Mouse (Mus musculus): Measurements from ENCODE around the gene Tmem87b. TPM values are rescaled to one million over a fixed set of nuclear protein-coding genes. Genes with fewer than 3 reads are reported as not detected.

Gene Tmem87b
- total RNA-seq, 2 experiments from 2014 or later = 31.9 to 34.9 TPM

GRCm38 (mm10) chr2:128816916-128817315 is 1.0 kb upstream of the Tmem87b start:
- intact Hi-C loops (cut with DNase I) = loop anchor here (1.0 kb wide), 1 partner anchor 119 kb away; the partner anchor contains the start of gene Mertk
- DNase-seq (ENCODE audit: low spot score in 2 of 2) = no peak

- intact Hi-C loops (cut with DNase I) = loop anchor here (1.0 kb wide), 1 partner anchor 119 kb away; the partner anchor contains the start of gene Mertk
- DNase-seq (ENCODE audit: low spot score in 2 of 2) = no peak
Measured at GRCm38 (mm10) chr2:128817387-128817785, 532 bp upstream of the Tmem87b start.

GRCm38 (mm10) chr2:128818956-128819643 is 1.2 kb downstream of the Tmem87b start:
- peak in 1 of 2 experiments; percentile 15 for DNase-seq (ENCODE audit: low spot score in 2 of 2)
- intact Hi-C loops (cut with DNase I) = loop anchor here (2.0 kb wide), 1 partner anchor 132 kb away; the partner anchor contains the start of gene Anapc1

GRCm38 (mm10) chr2:128820631-128821030 is 2.7 kb downstream of the Tmem87b start:
- intact Hi-C loops (cut with DNase I) = no loop called here
- no peak for DNase-seq (ENCODE audit: low spot score in 2 of 2)

- intact Hi-C loops (cut with DNase I) = no loop called here
- DNase-seq (ENCODE audit: low spot score in 2 of 2) = no peak
Measured at GRCm38 (mm10) chr2:128823893-128824292, 6.0 kb downstream of the Tmem87b start.

- intact Hi-C loops (cut with DNase I) = no loop called here
- DNase-seq (ENCODE audit: low spot score in 2 of 2) = no peak
Measured at GRCm38 (mm10) chr2:128827787-128828186, 9.9 kb downstream of the Tmem87b start.

GRCm38 (mm10) chr2:128832611-128833010 is 14.7 kb downstream of the Tmem87b start:
- intact Hi-C loops (cut with DNase I) = no loop called here
- DNase-seq (ENCODE audit: low spot score in 2 of 2) = no peak

GRCm38 (mm10) chr2:128833035-128833434 is 15.1 kb downstream of the Tmem87b start:
- no peak for DNase-seq (ENCODE audit: low spot score in 2 of 2)
- intact Hi-C loops (cut with DNase I) = no loop called here

GRCm38 (mm10) chr2:128833435-128833834 is 15.5 kb downstream of the Tmem87b start:
- intact Hi-C loops (cut with DNase I) = no loop called here
- no peak for DNase-seq (ENCODE audit: low spot score in 2 of 2)

- intact Hi-C loops (cut with DNase I) = no loop called here
- no peak for DNase-seq (ENCODE audit: low spot score in 2 of 2)
Measured at GRCm38 (mm10) chr2:128837531-128837930, 19.6 kb downstream of the Tmem87b start.

GRCm38 (mm10) chr2:128838611-128839010 is 20.7 kb downstream of the Tmem87b start:
- no peak for DNase-seq (ENCODE audit: low spot score in 2 of 2)
- intact Hi-C loops (cut with DNase I) = no loop called here

GRCm38 (mm10) chr2:128839501-128839900 is 21.6 kb downstream of the Tmem87b start:
- intact Hi-C loops (cut with DNase I) = no loop called here
- no peak for DNase-seq (ENCODE audit: low spot score in 2 of 2)

GRCm38 (mm10) chr2:128842437-128842836 is 24.5 kb downstream of the Tmem87b start:
- intact Hi-C loops (cut with DNase I) = no loop called here
- DNase-seq (ENCODE audit: low spot score in 2 of 2) = no peak

- no peak for DNase-seq (ENCODE audit: low spot score in 2 of 2)
- intact Hi-C loops (cut with DNase I) = no loop called here
Measured at GRCm38 (mm10) chr2:128850036-128850435, 32.1 kb downstream of the Tmem87b start.

- no peak for DNase-seq (ENCODE audit: low spot score in 2 of 2)
- intact Hi-C loops (cut with DNase I) = no loop called here
Measured at GRCm38 (mm10) chr2:128856673-128857072, 38.8 kb downstream of the Tmem87b start.

- DNase-seq (ENCODE audit: low spot score in 2 of 2) = no peak
- intact Hi-C loops (cut with DNase I) = no loop called here
Measured at GRCm38 (mm10) chr2:128858962-128859361, 41.0 kb downstream of the Tmem87b start.

GRCm38 (mm10) chr2:128859861-128860260 is 41.9 kb downstream of the Tmem87b start:
- DNase-seq (ENCODE audit: low spot score in 2 of 2) = no peak
- intact Hi-C loops (cut with DNase I) = no loop called here

GRCm38 (mm10) chr2:128862636-128863035 is 44.7 kb downstream of the Tmem87b start, which contains the start of gene Fbln7:
TSS of gene Fbln7 (plus strand) at chr2:128862981.
- intact Hi-C loops (cut with DNase I) = no loop called here
- DNase-seq (ENCODE audit: low spot score in 2 of 2) = no peak

GRCm38 (mm10) chr2:128863777-128864331 is 45.9 kb downstream of the Tmem87b start:
- peak; percentile 29 to 33 for DNase-seq (ENCODE audit: low spot score in 2 of 2)
- intact Hi-C loops (cut with DNase I) = no loop called here

- DNase-seq (ENCODE audit: low spot score in 2 of 2) = no peak
- intact Hi-C loops (cut with DNase I) = no loop called here
Measured at GRCm38 (mm10) chr2:128865061-128865460, 47.1 kb downstream of the Tmem87b start.

- intact Hi-C loops (cut with DNase I) = no loop called here
- DNase-seq (ENCODE audit: low spot score in 2 of 2) = no peak
Measured at GRCm38 (mm10) chr2:128871656-128872055, 53.7 kb downstream of the Tmem87b start.
